Mouse (Mus musculus) liver, embryonic 16.5 days (tissue): ENCODE measurements around the gene Wee1. TPM values are rescaled to one million over a fixed set of nuclear protein-coding genes. Genes with fewer than 3 reads are reported as not detected.

ENCODE experiments used
- ATAC-seq: fragments of 200-750 bp; cut with Nextera tagmentation; 2 replicates; pipeline ENCODE4 v1.8.0; 2017; ENCODE audit warnings: low read depth, mild to moderate bottlenecking, moderate number of reproducible peaks, moderate library complexity
- H3K27ac ChIP-seq: fragments of 300-500 bp; sonication (generic); 2 replicates; pipeline ENCODE4 v1.5.1; 2014; ENCODE audit warnings: mild to moderate bottlenecking, low read length
- H3K27me3 ChIP-seq: fragments of 300-500 bp; sonication (generic); 2 replicates; pipeline ENCODE4 v1.6.1; 2014; ENCODE audit warnings: low read depth, low read length, mixed read lengths; ENCODE audit not compliant: control insufficient read depth, insufficient read depth
- H3K36me3 ChIP-seq: fragments of 300-500 bp; sonication (generic); 2 replicates; pipeline ENCODE4 v1.6.1; 2014; ENCODE audit warnings: mild to moderate bottlenecking; ENCODE audit not compliant: control insufficient read depth, insufficient read depth
- H3K4me1 ChIP-seq: fragments of 300-500 bp; sonication (generic); 2 replicates; pipeline ENCODE4 v1.6.1; 2014; ENCODE audit warnings: low read depth, low read length, mixed read lengths; ENCODE audit not compliant: control insufficient read depth
- H3K4me2 ChIP-seq: fragments of 300-500 bp; sonication (generic); 2 replicates; pipeline ENCODE4 v1.6.1; 2014; ENCODE audit warnings: low read depth, low read length, mixed read lengths
- H3K4me3 ChIP-seq: fragments of 300-500 bp; sonication (generic); 2 replicates; pipeline ENCODE4 v1.5.1; 2014; ENCODE audit warnings: low read depth, mild to moderate bottlenecking, low read length
- H3K9ac ChIP-seq: fragments of 300-500 bp; sonication (generic); 2 replicates; pipeline ENCODE4 v1.6.1; 2014; ENCODE audit warnings: low read depth, low read length
- H3K9me3 ChIP-seq: fragments of 300-500 bp; sonication (generic); replicated peaks from 2 replicates; pipeline ENCODE4 v1.6.1; 2016; ENCODE audit warnings: low read length; ENCODE audit not compliant: control insufficient read depth
- WGBS: fragments of 180-500 bp; shearing (Covaris S2); extraction: QIAGEN DNeasy Blood & Tissue Kit; methylation state at CpG from one replicate; pipeline ENCODE4 v1.1.7; 2014; ENCODE audit not compliant: insufficient replicate concordance; 5-methylcytosine and 5-hydroxymethylcytosine counted together
- polyA plus RNA-seq: library from polyadenylated mRNA; unstranded; fragments of >200 nt; fragmentation: Nextera tagmentation; extraction: Ambion mirVana; gene quantifications from 2 replicates; pipeline ENCODE4 v1.2.1, GENCODE M21; 2015

Wee1 gene
- 6.5 and 6.6 TPM in 2 replicates for polyA plus RNA-seq

DNA sequence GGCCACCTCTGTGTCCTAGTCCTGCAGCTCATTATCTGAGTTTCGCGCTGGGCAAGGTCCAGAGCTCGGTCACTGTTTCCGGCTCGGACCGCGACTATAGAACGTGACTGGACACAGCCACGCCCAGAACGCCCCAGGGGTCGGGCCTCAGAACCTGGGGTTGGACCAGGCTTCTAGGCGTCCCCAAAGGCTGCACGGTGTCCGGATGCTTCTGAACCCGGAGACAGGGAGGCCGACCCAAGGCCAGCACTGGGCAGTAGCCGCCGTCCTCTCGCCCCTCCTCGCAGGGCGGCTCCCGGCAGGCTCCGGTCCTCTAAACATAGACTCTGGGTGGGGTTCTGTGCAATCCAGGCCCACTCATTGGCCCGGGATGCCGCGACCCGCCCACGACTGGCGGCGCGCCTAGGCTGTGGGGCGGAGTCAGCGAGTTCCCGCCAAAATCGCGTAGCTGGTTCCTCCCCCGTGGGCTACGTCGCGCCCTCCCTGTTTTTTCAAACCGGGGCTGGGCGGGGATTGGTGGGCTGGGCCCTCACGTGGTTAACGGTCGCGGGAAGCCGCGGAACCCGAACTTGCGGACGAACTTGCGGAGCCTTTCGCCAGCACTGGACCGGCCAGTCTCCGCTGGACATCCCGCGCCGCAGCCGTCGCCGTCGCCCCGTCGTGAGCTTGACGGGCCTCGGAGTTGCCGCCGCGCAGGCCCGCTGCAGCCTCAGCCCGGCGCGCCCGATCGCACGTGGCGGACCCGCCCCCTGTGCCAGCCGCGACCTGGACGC lies at the start of gene Wee1:
Wee1 (plus strand) TSS at position 531 of the 773 bp plus-strand sequence.
- under 1% methylated on average over 73 of the region's 81 CpGs for WGBS
- Histone ChIP-seq H3K36me3 (no peaks in the 10 kb centered on the region), H3K9me3 (no peaks in the 10 kb centered on the region), H3K27ac (peak within 1 kb of the TSS; percentile 89), H3K4me1 (peaks cover 14% of the 10 kb centered on the region), H3K4me2 (peak within 1 kb of the TSS; percentile 67), H3K27me3 (no peaks in the 10 kb centered on the region), H3K9ac (peak within 1 kb of the TSS; percentile 85), H3K4me3 (peak within 1 kb of the TSS; percentile 96)
- peak; percentile 95 for ATAC-seq

DNA sequence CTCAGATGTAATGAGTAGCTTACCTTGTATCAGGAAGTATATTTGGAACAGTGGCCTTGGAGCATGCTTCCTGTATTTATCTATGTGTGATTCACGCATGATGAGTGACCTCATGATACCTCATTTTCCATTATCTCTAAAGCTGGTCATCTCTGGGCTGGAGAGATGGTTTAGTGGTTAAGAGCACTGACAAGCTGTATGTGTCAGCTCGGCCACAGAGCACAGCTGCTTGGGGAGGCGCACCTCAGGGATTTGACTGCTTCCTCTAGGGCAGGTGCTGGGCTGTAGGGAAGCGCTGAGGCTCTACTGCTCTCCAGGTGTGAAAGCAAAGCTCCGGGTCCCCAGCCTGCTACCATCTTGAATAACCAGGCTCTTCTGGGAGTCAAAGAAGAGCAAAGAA lies 43.7 kb upstream of the Wee1 start:
- Histone ChIP-seq H3K27ac (no peak overlapping the region), H3K9me3 (no peaks in the 10 kb centered on the region), H3K4me2 (no peak overlapping the region), H3K4me1 (no peaks in the 10 kb centered on the region), H3K4me3 (no peak overlapping the region), H3K9ac (no peak overlapping the region), H3K36me3 (peaks cover 80% of the 10 kb centered on the region), H3K27me3 (no peaks in the 10 kb centered on the region)
- WGBS: 73% methylated on average over 5 of the region's 5 CpGs
- no peak for ATAC-seq

DNA sequence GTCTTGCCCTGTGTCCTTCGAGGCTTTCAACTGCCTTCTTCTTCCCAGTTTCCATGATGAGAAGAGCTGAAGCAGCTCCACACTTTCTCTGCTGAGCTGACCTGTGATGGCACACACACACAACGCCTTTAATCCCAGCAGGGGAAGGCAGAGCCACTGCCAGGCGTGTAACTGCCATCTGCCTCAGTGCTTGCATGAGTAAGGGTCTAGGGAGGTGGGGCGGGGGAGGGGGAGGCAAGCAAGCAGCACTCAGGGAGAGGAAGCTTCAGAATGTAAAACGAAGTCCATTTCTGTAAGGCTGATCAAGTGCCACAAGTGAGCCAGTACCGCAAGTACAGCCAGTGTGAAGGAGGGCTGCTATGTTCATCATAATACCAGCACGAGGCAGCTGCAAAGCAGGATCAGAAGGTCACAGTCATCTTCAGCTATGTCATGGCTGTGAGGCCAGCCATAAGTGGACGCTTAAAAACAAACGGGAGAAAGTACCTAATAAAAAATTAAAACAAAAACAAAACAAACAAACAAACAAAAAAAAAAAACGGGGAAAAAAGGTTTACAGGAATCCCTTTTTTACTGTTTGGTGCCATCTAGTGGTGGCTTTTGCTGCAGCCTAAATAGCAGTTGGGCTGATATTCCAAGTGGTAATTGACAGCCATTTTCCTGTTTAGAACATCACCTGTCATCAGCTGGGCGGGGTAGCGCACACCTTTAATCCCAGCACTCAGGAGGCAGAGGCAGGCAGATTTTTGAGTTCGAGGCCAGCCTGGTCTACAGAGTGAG lies 38.3 kb upstream of the Wee1 start:
- H3K27me3 ChIP-seq: no peaks in the 10 kb centered on the region
- WGBS: 62% methylated on average over 13 of the region's 13 CpGs

DNA sequence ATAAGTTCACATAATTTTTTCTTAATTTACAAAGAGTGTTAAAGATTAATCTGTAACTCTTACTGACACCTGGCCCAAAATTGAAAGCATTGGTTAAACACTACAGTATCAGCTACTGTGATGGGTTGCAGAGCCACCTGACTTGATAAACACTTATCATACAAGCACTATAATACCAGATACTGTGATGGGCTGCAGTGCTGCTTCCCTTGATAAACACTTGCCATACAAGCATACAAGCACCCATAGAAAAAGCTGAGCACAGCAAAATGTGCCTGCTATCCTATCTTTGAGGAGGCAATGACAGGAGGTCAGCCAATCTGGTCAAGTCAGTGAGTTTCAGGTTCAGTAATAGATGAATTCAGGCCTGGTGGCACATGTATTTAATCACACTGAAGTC lies 36.6 kb upstream of the Wee1 start:
- ATAC-seq: no peak
- Histone ChIP-seq H3K27ac (no peak overlapping the region), H3K36me3 (peaks cover 55% of the 10 kb centered on the region), H3K9ac (no peak overlapping the region), H3K27me3 (no peaks in the 10 kb centered on the region), H3K4me1 (no peaks in the 10 kb centered on the region; the same call in 1 of the 2 replicates), H3K4me2 (no peak overlapping the region), H3K9me3 (no peaks in the 10 kb centered on the region), H3K4me3 (no peak overlapping the region)

More for the DNA sequence above, 38.3 kb upstream of the Wee1 start:
- no peak overlapping the region for H3K27ac ChIP-seq
- ATAC-seq: no peak
- no peak overlapping the region for H3K4me3 ChIP-seq
- H3K9me3 ChIP-seq: no peaks in the 10 kb centered on the region
- no peak overlapping the region for H3K4me2 ChIP-seq
- H3K9ac ChIP-seq: no peak overlapping the region
- H3K4me1 ChIP-seq: no peaks in the 10 kb centered on the region; the same call in 1 of the 2 replicates
- peaks cover 68% of the 10 kb centered on the region for H3K36me3 ChIP-seq

DNA sequence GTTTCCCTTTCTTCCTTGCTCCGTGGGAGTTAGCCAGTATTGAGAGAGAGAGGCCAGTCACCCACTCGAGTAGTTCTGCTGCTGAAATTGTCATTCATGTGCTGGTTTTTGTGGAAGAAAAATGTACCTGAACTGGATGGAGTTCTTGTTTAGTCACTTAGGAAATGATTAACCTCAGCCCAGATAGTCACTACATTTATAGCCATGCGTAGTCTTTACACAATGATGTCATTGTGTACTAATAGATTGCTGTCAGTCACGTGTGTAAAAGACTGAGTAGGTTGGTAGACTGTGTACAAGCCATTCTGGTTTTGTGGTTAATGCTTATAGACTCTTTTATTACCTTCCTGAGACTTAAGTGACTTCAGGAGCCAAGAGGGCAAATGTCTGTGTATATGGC lies 33.9 kb upstream of the Wee1 start:
- Histone ChIP-seq H3K4me2 (no peak overlapping the region), H3K27me3 (no peaks in the 10 kb centered on the region), H3K9ac (no peak overlapping the region), H3K9me3 (no peaks in the 10 kb centered on the region), H3K4me3 (no peak overlapping the region), H3K4me1 (no peaks in the 10 kb centered on the region; the same call in 1 of the 2 replicates), H3K27ac (peak overlapping the region; percentile 51), H3K36me3 (peaks cover 43% of the 10 kb centered on the region)
- ATAC-seq: peak; percentile 87
- 67% methylated on average over 4 of the region's 4 CpGs for WGBS

DNA sequence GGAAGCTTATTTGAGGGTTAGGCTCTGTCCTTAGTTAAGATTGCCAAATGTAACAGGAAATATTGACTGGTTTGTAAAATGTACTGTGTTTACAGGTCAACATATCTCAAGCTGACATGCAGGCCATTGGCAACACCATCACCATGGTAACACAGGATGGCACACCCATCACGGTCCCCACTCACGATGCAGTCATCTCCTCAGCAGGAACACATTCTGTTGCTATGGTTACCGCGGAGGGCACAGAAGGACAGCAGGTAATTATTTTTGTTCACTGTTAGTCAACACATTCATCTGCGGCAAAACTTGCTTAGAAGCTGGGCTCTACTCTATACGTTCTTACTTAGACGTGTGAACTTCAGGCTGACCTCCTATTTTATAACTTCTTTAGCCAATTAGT lies 30.2 kb upstream of the Wee1 start:
- no peak for ATAC-seq
- WGBS: 79% methylated on average over 7 of the region's 7 CpGs
- Histone ChIP-seq H3K27ac (no peak overlapping the region), H3K9me3 (no peaks in the 10 kb centered on the region), H3K4me3 (no peak overlapping the region), H3K4me2 (no peak overlapping the region), H3K9ac (no peak overlapping the region), H3K36me3 (peaks cover 42% of the 10 kb centered on the region), H3K27me3 (no peaks in the 10 kb centered on the region), H3K4me1 (peaks cover 2% of the 10 kb centered on the region)

DNA sequence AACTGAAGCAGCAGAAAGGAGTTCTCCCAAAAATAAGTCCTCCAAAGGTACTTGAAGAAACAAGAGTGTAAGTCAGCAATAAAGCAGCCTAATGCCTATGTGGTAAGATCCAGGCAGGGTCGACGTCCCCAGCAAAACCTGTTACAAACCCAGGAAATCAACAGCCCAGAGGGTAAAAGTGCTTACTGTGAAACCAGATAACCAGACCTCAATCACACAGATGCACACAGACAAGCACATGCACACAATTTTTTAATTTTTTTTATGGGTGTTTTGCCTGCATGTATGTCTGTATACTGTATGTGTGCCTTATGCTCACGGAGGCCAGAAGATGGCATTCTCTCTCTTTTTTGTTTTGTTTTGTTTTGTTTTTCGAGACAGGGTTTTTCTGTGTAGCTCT lies 25.5 kb upstream of the Wee1 start:
- WGBS: 33% methylated on average over 4 of the region's 4 CpGs
- H3K27me3 ChIP-seq: no peaks in the 10 kb centered on the region
- peak; percentile 46; the same call in 1 of the 2 replicates for ATAC-seq
- no peaks in the 10 kb centered on the region for H3K9me3 ChIP-seq
- H3K36me3 ChIP-seq: peaks cover 30% of the 10 kb centered on the region
- no peak overlapping the region for H3K27ac ChIP-seq
- H3K4me2 ChIP-seq: no peak overlapping the region
- H3K4me1 ChIP-seq: peaks cover 2% of the 10 kb centered on the region; the same call in 1 of the 2 replicates
- no peak overlapping the region for H3K4me3 ChIP-seq
- H3K9ac ChIP-seq: no peak overlapping the region

DNA sequence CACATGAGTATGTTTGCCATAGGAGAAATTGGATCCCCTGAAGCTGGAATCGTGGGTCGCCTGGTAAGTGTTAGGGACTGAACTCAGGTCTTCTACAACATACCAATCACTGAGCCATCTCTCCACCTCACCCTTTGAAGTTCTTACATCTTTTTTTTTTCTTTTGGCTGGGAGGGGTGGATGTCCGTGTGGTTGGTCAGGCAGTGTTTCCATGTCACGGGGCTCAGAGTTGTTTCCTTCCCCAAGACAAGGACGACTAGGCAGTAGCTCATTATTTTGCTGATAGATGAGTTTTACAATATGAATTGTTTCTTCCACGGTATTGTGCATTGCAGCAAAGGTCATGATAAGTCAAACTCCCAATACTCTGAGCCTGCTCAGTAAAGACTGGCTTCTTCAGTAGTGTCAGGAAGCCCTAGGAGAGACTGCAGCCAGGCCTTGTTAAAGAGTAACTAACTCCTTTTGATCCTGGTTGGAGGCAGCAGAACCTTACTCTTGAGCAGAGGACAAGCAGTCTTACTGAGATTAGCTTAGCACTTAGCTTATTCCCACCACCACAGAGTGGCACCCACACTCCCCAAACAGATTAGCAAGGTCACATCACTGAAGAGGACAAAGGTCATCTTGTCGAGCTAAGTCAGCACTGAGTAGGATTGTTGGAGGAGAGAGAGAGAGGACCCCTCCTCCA lies 24.6 kb upstream of the Wee1 start:
- ATAC-seq: peak; percentile 63
- Histone ChIP-seq H3K27me3 (no peaks in the 10 kb centered on the region), H3K4me2 (0 out of 2 replicates have a peak overlapping the region, but pooled peaks have one; percentile 4), H3K9ac (no peak overlapping the region), H3K4me3 (no peak overlapping the region), H3K4me1 (peaks cover 2% of the 10 kb centered on the region; the same call in 1 of the 2 replicates), H3K36me3 (peaks cover 24% of the 10 kb centered on the region), H3K27ac (peak overlapping the region; percentile 21; the same call in 1 of the 2 replicates), H3K9me3 (no peaks in the 10 kb centered on the region)
- WGBS: 51% methylated on average over 7 of the region's 7 CpGs
